Mouse (Mus musculus) heart, embryonic 12.5 days (tissue): ENCODE data around the gene Chrna3. TPM values are rescaled to one million over a fixed set of nuclear protein-coding genes. Genes with fewer than 3 reads are reported as not detected.

Experiments
- ATAC-seq: fragments of 200-750 bp; cut with Nextera tagmentation; 2 replicates; pipeline ENCODE4 v1.8.0; 2017; ENCODE audit warnings: moderate TSS enrichment, moderate library complexity; ENCODE audit not compliant: insufficient number of reproducible peaks, low FRiP score
- H3K27ac ChIP-seq: fragments of 300-500 bp; sonication (generic); 2 replicates; pipeline ENCODE4 v1.5.1; 2016; ENCODE audit warnings: mild to moderate bottlenecking, moderate library complexity; ENCODE audit not compliant: poor library complexity, severe bottlenecking
- H3K27me3 ChIP-seq: fragments of 300-500 bp; sonication (generic); replicated peaks from 2 replicates; pipeline ENCODE4 v1.6.1; 2016; ENCODE audit warnings: mild to moderate bottlenecking, moderate library complexity
- H3K36me3 ChIP-seq: fragments of 300-500 bp; sonication (generic); 2 replicates; pipeline ENCODE4 v1.6.1; 2016; ENCODE audit warnings: mild to moderate bottlenecking, moderate library complexity
- H3K4me1 ChIP-seq: fragments of 300-500 bp; sonication (generic); replicated peaks from 2 replicates; pipeline ENCODE4 v1.6.1; 2016; ENCODE audit warnings: mild to moderate bottlenecking
- H3K4me2 ChIP-seq: fragments of 300-500 bp; sonication (generic); 2 replicates; pipeline ENCODE4 v1.6.1; 2016; ENCODE audit warnings: mild to moderate bottlenecking, moderate library complexity
- H3K4me3 ChIP-seq: fragments of 300-500 bp; sonication (generic); 2 replicates; pipeline ENCODE4 v1.5.1; 2016; ENCODE audit warnings: mild to moderate bottlenecking
- H3K9ac ChIP-seq: fragments of 300-500 bp; sonication (generic); 2 replicates; pipeline ENCODE4 v1.6.1; 2016; ENCODE audit warnings: mild to moderate bottlenecking, moderate library complexity
- H3K9me3 ChIP-seq: fragments of 300-500 bp; sonication (generic); replicated peaks from 2 replicates; pipeline ENCODE4 v1.6.1; 2016; ENCODE audit warnings: mild to moderate bottlenecking, moderate library complexity
- WGBS: fragments of 180-500 bp; shearing (Covaris S2); methylation state at CpG from one replicate; pipeline ENCODE4 v1.1.7; 2016; 5-methylcytosine and 5-hydroxymethylcytosine counted together
- polyA plus RNA-seq: library from polyadenylated mRNA; unstranded; fragments of >200 nt; fragmentation: Nextera tagmentation; extraction: Ambion mirVana; gene quantifications from 2 replicates; pipeline ENCODE4 v1.2.1, GENCODE M21; 2016

Gene Chrna3
- polyA plus RNA-seq, 1 experiment from 2014 or later: 0.13 TPM

GRCm38 (mm10) chr9:55039983-55040382, 13.6 kb upstream of the Chrna3 start:
- Histone ChIP-seq H3K36me3 (no peaks in the 10 kb centered on the region), H3K4me1 (no peaks in the 10 kb centered on the region), H3K4me3 (no peak overlapping the region), H3K27ac (no peak overlapping the region), H3K9ac (no peak overlapping the region), H3K9me3 (no peaks in the 10 kb centered on the region), H3K27me3 (peaks cover 12% of the 10 kb centered on the region; the same call in 1 of the 2 replicates), H3K4me2 (no peak overlapping the region)
- ATAC-seq: no peak
- 62% methylated on average over 5 of the region's 5 CpGs for WGBS

DNA sequence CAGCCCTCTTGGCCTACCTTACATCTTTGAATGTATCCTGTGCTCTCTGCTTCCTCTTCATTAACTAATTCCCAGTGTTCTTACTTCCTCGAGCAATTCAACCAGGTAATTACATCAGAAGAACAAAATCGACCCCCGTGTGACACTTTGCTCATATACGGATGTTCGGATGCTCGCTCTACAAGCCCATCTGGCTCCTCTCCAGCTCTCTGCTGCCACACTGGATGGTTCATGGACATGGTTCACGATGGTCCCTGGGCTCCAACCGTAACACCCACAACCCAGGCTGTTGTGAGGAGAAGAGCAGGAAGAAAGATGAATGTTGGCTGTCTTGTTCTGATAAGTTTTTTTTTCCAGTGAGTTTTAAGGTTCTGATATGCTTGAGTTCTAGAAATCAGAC, 12.6 kb upstream of the Chrna3 start:
- ATAC-seq: no peak
- WGBS: 77% methylated on average over 8 of the region's 8 CpGs

GRCm38 (mm10) chr9:55031435-55032167, 5.2 kb upstream of the Chrna3 start:
- H3K27ac ChIP-seq: no peak overlapping the region
- H3K27me3 ChIP-seq: peaks cover 23% of the 10 kb centered on the region
- no peaks in the 10 kb centered on the region for H3K36me3 ChIP-seq
- H3K9ac ChIP-seq: no peak overlapping the region
- H3K4me2 ChIP-seq: no peak overlapping the region
- WGBS: 50% methylated on average over 6 of the region's 6 CpGs
- no peak overlapping the region for H3K4me3 ChIP-seq
- no peak for ATAC-seq
- peaks cover 2% of the 10 kb centered on the region for H3K4me1 ChIP-seq
- H3K9me3 ChIP-seq: no peaks in the 10 kb centered on the region

More for the DNA sequence above, 12.6 kb upstream of the Chrna3 start:
- Histone ChIP-seq H3K27ac (no peak overlapping the region), H3K4me2 (no peak overlapping the region), H3K9me3 (no peaks in the 10 kb centered on the region), H3K9ac (no peak overlapping the region), H3K27me3 (peaks cover 12% of the 10 kb centered on the region; the same call in 1 of the 2 replicates), H3K36me3 (no peaks in the 10 kb centered on the region), H3K4me1 (no peaks in the 10 kb centered on the region), H3K4me3 (no peak overlapping the region)

- H3K27ac ChIP-seq: no peak overlapping the region
These were observed 658 bp downstream of the Chrna3 start for GRCm38 (mm10) chr9:55025534-55026274.

GRCm38 (mm10) chr9:55023902-55024583, 2.3 kb downstream of the Chrna3 start:
- Histone ChIP-seq H3K4me1 (peaks cover 10% of the 10 kb centered on the region), H3K27ac (no peak overlapping the region), H3K9ac (no peak overlapping the region), H3K4me2 (no peak overlapping the region), H3K27me3 (peaks cover 40% of the 10 kb centered on the region), H3K9me3 (no peaks in the 10 kb centered on the region), H3K36me3 (no peaks in the 10 kb centered on the region), H3K4me3 (no peak overlapping the region)
- no peak for ATAC-seq
- WGBS: 30% methylated on average over 13 of the region's 13 CpGs

More at GRCm38 (mm10) chr9:55025534-55026274, 658 bp downstream of the Chrna3 start:
- WGBS: 15% methylated on average over 38 of the region's 38 CpGs
- Histone ChIP-seq H3K4me3 (peak overlapping the region; percentile 34; the same call in 1 of the 2 replicates), H3K9ac (no peak overlapping the region), H3K4me1 (peaks cover 10% of the 10 kb centered on the region), H3K4me2 (peak overlapping the region; percentile 64), H3K27me3 (peaks cover 47% of the 10 kb centered on the region), H3K9me3 (no peaks in the 10 kb centered on the region), H3K36me3 (no peaks in the 10 kb centered on the region)
- ATAC-seq: 0 out of 2 replicates have a peak, but pooled peaks have one; percentile 15

DNA sequence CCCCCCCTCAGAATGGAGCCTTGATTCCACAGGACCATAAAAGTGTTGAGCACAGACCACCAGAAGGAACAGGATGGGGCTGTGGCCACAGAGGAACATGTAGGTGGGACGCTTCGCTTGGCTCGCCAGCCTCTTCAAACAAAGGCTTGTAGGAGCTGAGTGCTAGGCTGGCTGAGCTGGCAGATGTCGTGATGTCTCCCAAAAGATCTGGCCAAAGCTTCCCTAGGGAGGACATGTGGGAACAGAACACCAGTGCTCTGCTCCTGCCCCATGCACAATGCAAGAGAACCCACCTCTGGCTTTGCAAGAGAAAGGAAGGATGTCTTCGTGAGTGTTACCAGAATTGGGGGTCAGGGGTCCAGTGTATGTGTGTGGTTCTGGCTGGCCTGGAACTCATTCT, 3.0 kb downstream of the Chrna3 start:
- WGBS: 74% methylated on average over 5 of the region's 5 CpGs
- Histone ChIP-seq H3K4me1 (peaks cover 10% of the 10 kb centered on the region), H3K9ac (no peak overlapping the region), H3K27me3 (peaks cover 40% of the 10 kb centered on the region), H3K4me3 (no peak overlapping the region), H3K36me3 (no peaks in the 10 kb centered on the region), H3K9me3 (no peaks in the 10 kb centered on the region), H3K4me2 (no peak overlapping the region), H3K27ac (no peak overlapping the region)
- ATAC-seq: no peak

DNA sequence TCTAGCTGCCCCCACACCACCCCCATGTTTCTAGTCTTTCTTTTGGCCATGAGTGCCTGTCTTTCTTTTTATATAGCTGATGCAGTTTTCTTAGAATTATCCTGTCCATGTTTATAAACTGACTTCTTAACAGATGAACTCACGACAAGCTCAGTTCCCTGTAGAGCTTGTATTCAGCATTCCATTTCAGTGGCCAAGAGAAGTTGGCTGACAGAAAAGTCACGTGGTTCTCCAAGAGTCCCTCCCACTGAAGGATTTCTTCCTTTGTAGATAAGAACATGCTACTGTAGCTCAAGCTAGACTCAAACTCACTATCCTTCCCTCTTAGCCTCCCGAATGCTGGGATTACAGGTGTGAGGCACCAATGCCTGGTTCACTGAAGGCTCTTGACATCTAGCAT, 9.4 kb downstream of the Chrna3 start:
- no peak overlapping the region for H3K4me2 ChIP-seq
- 53% methylated on average over 3 of the region's 3 CpGs for WGBS
- H3K9me3 ChIP-seq: no peaks in the 10 kb centered on the region
- H3K27me3 ChIP-seq: no peaks in the 10 kb centered on the region
- ATAC-seq: no peak
- no peak overlapping the region for H3K27ac ChIP-seq
- no peaks in the 10 kb centered on the region for H3K36me3 ChIP-seq
- H3K9ac ChIP-seq: no peak overlapping the region
- H3K4me1 ChIP-seq: no peaks in the 10 kb centered on the region
- no peak overlapping the region for H3K4me3 ChIP-seq

- H3K4me3 ChIP-seq: no peak overlapping the region
- no peaks in the 10 kb centered on the region for H3K27me3 ChIP-seq
- H3K4me2 ChIP-seq: no peak overlapping the region
- 42% methylated on average over 6 of the region's 6 CpGs for WGBS
- H3K4me1 ChIP-seq: no peaks in the 10 kb centered on the region
- no peak for ATAC-seq
- no peak overlapping the region for H3K27ac ChIP-seq
- H3K9ac ChIP-seq: no peak overlapping the region
- H3K36me3 ChIP-seq: no peaks in the 10 kb centered on the region
- H3K9me3 ChIP-seq: no peaks in the 10 kb centered on the region
These were observed 15.6 kb downstream of the Chrna3 start for GRCm38 (mm10) chr9:55010588-55011350.

GRCm38 (mm10) chr9:55009692-55010091, 16.7 kb downstream of the Chrna3 start:
- ATAC-seq: no peak
- H3K4me3 ChIP-seq: no peak overlapping the region
- no peaks in the 10 kb centered on the region for H3K4me1 ChIP-seq
- H3K36me3 ChIP-seq: no peaks in the 10 kb centered on the region
- no peaks in the 10 kb centered on the region for H3K9me3 ChIP-seq
- no peak overlapping the region for H3K9ac ChIP-seq
- H3K27me3 ChIP-seq: no peaks in the 10 kb centered on the region
- no peak overlapping the region for H3K27ac ChIP-seq
- no peak overlapping the region for H3K4me2 ChIP-seq
- 72% methylated on average over 2 of the region's 2 CpGs for WGBS

GRCm38 (mm10) chr9:55003609-55004008, 22.8 kb downstream of the Chrna3 start:
- Histone ChIP-seq H3K36me3 (no peaks in the 10 kb centered on the region), H3K4me3 (no peak overlapping the region), H3K9me3 (no peaks in the 10 kb centered on the region), H3K27me3 (peaks cover 6% of the 10 kb centered on the region; the same call in 1 of the 2 replicates), H3K4me1 (no peaks in the 10 kb centered on the region), H3K4me2 (no peak overlapping the region), H3K27ac (no peak overlapping the region), H3K9ac (no peak overlapping the region)
- 72% methylated on average over 4 of the region's 4 CpGs for WGBS
- no peak for ATAC-seq
